Mouse (Mus musculus) MEL (cell line): ENCODE data around the gene Thbs3. TPM values are rescaled to one million over a fixed set of nuclear protein-coding genes. Genes with fewer than 3 reads are reported as not detected.

Source experiments
- DNase-seq: peaks from one replicate; pipeline ENCODE4 v3.0.0; 2011; ENCODE audit warnings: low read depth, low spot score
- H3K27ac ChIP-seq: 2 replicates; pipeline ENCODE4 v1.5.1; 2012; ENCODE audit warnings: low read depth, mild to moderate bottlenecking, control low read depth, low read length, moderate library complexity; ENCODE audit not compliant: control insufficient read depth
- H3K27me3 ChIP-seq, 2 experiments: fragments of 150-350 bp in 1 of 2; sonication (generic) in 1 of 2; 2 replicates each; pipeline ENCODE4 v1.6.1; 2012; ENCODE audit warnings: low read length in 2 of 2, mild to moderate bottlenecking in 2 of 2, improper control_type of control experiment in 1 of 2, moderate library complexity in 1 of 2; ENCODE audit not compliant: insufficient read depth in 2 of 2, control insufficient read depth in 1 of 2
- H3K36me3 ChIP-seq, 2 experiments: 2 replicates each; pipeline ENCODE4 v1.6.1; 2012 to 2014; ENCODE audit warnings: low read length in 2 of 2, improper control_type of control experiment in 1 of 2, inconsistent platforms in 1 of 2, mild to moderate bottlenecking in 1 of 2; ENCODE audit not compliant: insufficient read depth in 2 of 2, control insufficient read depth in 1 of 2
- H3K4me1 ChIP-seq, 2 experiments: fragments of 150-350 bp in 1 of 2; sonication (generic) in 1 of 2; 2 replicates each; pipeline ENCODE4 v1.6.1; 2012; ENCODE audit warnings: low read length in 2 of 2, improper control_type of control experiment in 1 of 2, mild to moderate bottlenecking in 1 of 2; ENCODE audit not compliant: insufficient read depth in 2 of 2, control insufficient read depth in 1 of 2
- H3K4me3 ChIP-seq, 2 experiments: fragments of 150-350 bp in 1 of 2; sonication (generic) in 1 of 2; 2 replicates each; pipeline ENCODE4 v1.5.1; 2012; ENCODE audit warnings: low read depth in 2 of 2, low read length in 2 of 2, mild to moderate bottlenecking in 2 of 2, moderate library complexity in 2 of 2, control low read depth in 1 of 2, improper control_type of control experiment in 1 of 2; ENCODE audit not compliant: control insufficient read depth in 1 of 2, insufficient read depth in 1 of 2
- H3K79me2 ChIP-seq: 2 replicates; pipeline ENCODE4 v1.6.1; 2012; ENCODE audit warnings: mild to moderate bottlenecking, low read length, moderate library complexity; ENCODE audit not compliant: control insufficient read depth, poor library complexity, insufficient read depth
- H3K9ac ChIP-seq: 2 replicates; pipeline ENCODE4 v1.6.1; 2012; ENCODE audit warnings: low read depth, mild to moderate bottlenecking, control low read depth, low read length, moderate library complexity; ENCODE audit not compliant: control insufficient read depth, poor library complexity, severe bottlenecking
- H3K9me3 ChIP-seq: fragments of 150-350 bp; sonication (generic); replicated peaks from 2 replicates; pipeline ENCODE4 v1.6.1; 2012; ENCODE audit warnings: mild to moderate bottlenecking, low read length, improper control_type of control experiment, moderate library complexity; ENCODE audit not compliant: insufficient read depth
- CTCF ChIP-seq, 3 experiments: IDR thresholded peaks in 2 of 3; conservative IDR thresholded peaks in 1 of 3; 2 replicates each; pipeline ENCODE4 v1.5.1; 2011 to 2012; ENCODE audit warnings: low read length in 3 of 3, low read depth in 2 of 3, mild to moderate bottlenecking in 2 of 3, improper control_type of control experiment in 1 of 3, inconsistent platforms in 1 of 3, mixed read lengths in 1 of 3, moderate library complexity in 1 of 3; ENCODE audit not compliant: control insufficient read depth in 1 of 3, insufficient read depth in 1 of 3, poor library complexity in 1 of 3, severe bottlenecking in 1 of 3
- E2F4 ChIP-seq: IDR thresholded peaks from 2 replicates; pipeline ENCODE4 v1.6.1; 2011; ENCODE audit warnings: low read depth, low read length, improper control_type of control experiment, borderline replicate concordance
- EP300 ChIP-seq, 2 experiments: IDR thresholded peaks; 2 replicates each; pipeline ENCODE4 v1.6.1; 2011; ENCODE audit warnings: improper control_type of control experiment in 2 of 2, low read length in 2 of 2, low read depth in 1 of 2, mild to moderate bottlenecking in 1 of 2
- ETS1 ChIP-seq: IDR thresholded peaks from 2 replicates; pipeline ENCODE4 v1.6.1; 2012; ENCODE audit warnings: low read depth, mild to moderate bottlenecking, inconsistent platforms, low read length, improper control_type of control experiment, moderate library complexity
- GABPA ChIP-seq: IDR thresholded peaks from 2 replicates; pipeline ENCODE4 v1.6.1; 2012; ENCODE audit warnings: low read depth, mild to moderate bottlenecking, inconsistent platforms, low read length, improper control_type of control experiment, moderate library complexity
- MAZ ChIP-seq: IDR thresholded peaks from 2 replicates; pipeline ENCODE4 v1.6.1; 2012; ENCODE audit warnings: low read depth, mild to moderate bottlenecking, inconsistent platforms, low read length, improper control_type of control experiment
- MXI1 ChIP-seq: IDR thresholded peaks from 2 replicates; pipeline ENCODE4 v1.6.1; 2011; ENCODE audit warnings: mild to moderate bottlenecking, low read depth, low read length, improper control_type of control experiment
- NRF1 ChIP-seq: IDR thresholded peaks from 2 replicates; pipeline ENCODE4 v1.6.1; 2014; ENCODE audit warnings: low read depth, mild to moderate bottlenecking, inconsistent platforms, low read length, improper control_type of control experiment, moderate library complexity; ENCODE audit not compliant: poor library complexity, insufficient read depth, severe bottlenecking
- POLR2A ChIP-seq, 2 experiments: IDR thresholded peaks; 2 replicates each; pipeline ENCODE4 v1.6.1; 2011 to 2012; ENCODE audit warnings: low read length in 2 of 2, mild to moderate bottlenecking in 2 of 2, control low read depth in 1 of 2, improper control_type of control experiment in 1 of 2, low read depth in 1 of 2, moderate library complexity in 1 of 2; ENCODE audit not compliant: control insufficient read depth in 1 of 2, insufficient read depth in 1 of 2, poor library complexity in 1 of 2
- POLR2AphosphoS2 ChIP-seq: IDR thresholded peaks from 2 replicates; pipeline ENCODE4 v1.6.1; 2011; ENCODE audit warnings: low read length, improper control_type of control experiment
- RAD21 ChIP-seq: IDR thresholded peaks from 2 replicates; pipeline ENCODE4 v1.6.1; 2011; ENCODE audit warnings: mild to moderate bottlenecking, low read depth, low read length, improper control_type of control experiment
- SMC3 ChIP-seq: IDR thresholded peaks from 2 replicates; pipeline ENCODE4 v1.6.1; 2011; ENCODE audit warnings: low read depth, low read length, improper control_type of control experiment
- TAL1 ChIP-seq: IDR thresholded peaks from 2 replicates; pipeline ENCODE4 v1.6.1; 2012; ENCODE audit warnings: mild to moderate bottlenecking, inconsistent platforms, low read length, moderate library complexity, mixed read lengths
- TBP ChIP-seq: IDR thresholded peaks from 2 replicates; pipeline ENCODE4 v1.8.0; 2011; ENCODE audit warnings: low read depth, low read length, improper control_type of control experiment
- TCF12 ChIP-seq: IDR thresholded peaks from 2 replicates; pipeline ENCODE4 v1.6.1; 2014; ENCODE audit warnings: low read depth, mild to moderate bottlenecking, inconsistent platforms, low read length, improper control_type of control experiment, moderate library complexity
- UBTF ChIP-seq: IDR thresholded peaks from 2 replicates; pipeline ENCODE4 v1.6.1; 2012; ENCODE audit warnings: low read depth, mild to moderate bottlenecking, inconsistent platforms, low read length, improper control_type of control experiment, moderate library complexity, borderline replicate concordance; ENCODE audit not compliant: insufficient read depth
- USF2 ChIP-seq, 2 experiments: IDR thresholded peaks; 2 replicates each; pipeline ENCODE4 v1.6.1; 2011 to 2012; ENCODE audit warnings: improper control_type of control experiment in 2 of 2, low read length in 2 of 2, borderline replicate concordance in 1 of 2, inconsistent platforms in 1 of 2, low read depth in 1 of 2, mild to moderate bottlenecking in 1 of 2; ENCODE audit not compliant: insufficient read depth in 1 of 2
- ZC3H11A ChIP-seq: IDR thresholded peaks from 2 replicates; pipeline ENCODE4 v1.6.1; 2012; ENCODE audit warnings: low read depth, mild to moderate bottlenecking, inconsistent platforms, low read length, improper control_type of control experiment
- ZKSCAN1 ChIP-seq: IDR thresholded peaks from 2 replicates; pipeline ENCODE4 v1.6.1; 2012; ENCODE audit warnings: low read depth, mild to moderate bottlenecking, inconsistent platforms, low read length, improper control_type of control experiment, moderate library complexity
- ZMIZ1 ChIP-seq: IDR thresholded peaks from 2 replicates; pipeline ENCODE4 v1.6.1; 2012; ENCODE audit warnings: low read depth, mild to moderate bottlenecking, inconsistent platforms, low read length, improper control_type of control experiment, moderate library complexity
- polyA plus RNA-seq, 2 experiments: library from polyadenylated mRNA; stranded (reverse) in 1 of 2; unstranded in 1 of 2; fragments of >175 nt in 1 of 2; fragments of >200 nt in 1 of 2; gene quantifications; 2 replicates each; pipeline versions ENCODE4 v1.2.1 to v1.2.4; 2012; ENCODE audit warnings: low replicate concordance in 2 of 2, low read depth in 1 of 2; ENCODE audit not compliant: insufficient read length in 2 of 2, insufficient read depth in 1 of 2, missing spikeins in 1 of 2
- total RNA-seq: library from RNA; depleted of rRNA; stranded (reverse); fragments of 300-350 nt; gene quantifications from 2 replicates; pipeline ENCODE4 v1.2.3, GENCODE M21; 2012

Thbs3 gene
- total and polyA plus RNA-seq, 3 experiments, result 1.8 to 4.9 TPM; not detected in 1

DNA sequence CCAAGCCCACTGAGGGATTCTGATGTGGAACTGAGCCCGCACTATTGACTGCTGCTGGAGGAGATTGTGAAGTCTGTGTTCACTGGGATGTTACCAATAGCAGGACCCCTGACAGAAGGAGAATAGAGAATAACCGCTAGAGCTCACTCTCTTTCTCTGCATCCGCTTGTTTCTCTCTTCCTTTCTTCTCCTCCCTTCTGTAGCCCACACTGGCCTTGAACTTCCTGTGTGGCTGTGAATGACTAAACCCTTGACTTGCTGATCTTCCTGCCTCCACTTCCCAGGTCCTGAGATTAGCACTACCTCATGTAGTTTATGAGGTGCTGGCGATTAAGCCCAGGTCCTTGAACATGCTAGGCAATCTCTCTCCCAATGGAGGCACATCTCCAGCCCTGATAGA lies 32.5 kb downstream of the Thbs3 start:
- H3K27ac ChIP-seq, result peak overlapping the region; percentile 98
- H3K9ac ChIP-seq, result peak overlapping the region; percentile 99
- DNase-seq, result peak; percentile 39
- peaks cover 7 to 25% of the 10 kb centered on the region in 2 experiments; a peak in 3 of 4 replicates for H3K36me3 ChIP-seq
- TF ChIP-seq POLR2A (IDR thresholded peaks at IDR 0.05; ENCODE audit: control insufficient read depth in 1 of 2, insufficient read depth in 1 of 2, low read depth in 1 of 2, low read length in 2 of 2, poor library complexity in 1 of 2), result peak in 1 of 2 experiments; percentile 16; a peak in 1 of 4 replicates
- no peak for TF ChIP-seq TCF12
- H3K4me1 ChIP-seq, result peaks cover 17 to 28% of the 10 kb centered on the region in 2 experiments; a peak in 3 of 4 replicates
- no peaks in the 10 kb centered on the region for H3K9me3 ChIP-seq
- peaks cover 17% of the 10 kb centered on the region for H3K79me2 ChIP-seq
- no peaks in the 10 kb centered on the region; a peak in 1 of 4 replicates for H3K27me3 ChIP-seq
- peak overlapping the region; percentile 72 to 84 for H3K4me3 ChIP-seq

GRCm38 (mm10) chr3:89250435-89251040 lies 35.6 kb downstream of the Thbs3 start:
- TF ChIP-seq CTCF (IDR thresholded peaks at IDR 0.05 in 2 of 3, conservative IDR thresholded peaks at IDR 0.05 in 1 of 3; ENCODE audit: control insufficient read depth in 1 of 3, insufficient read depth in 1 of 3, low read depth in 2 of 3, low read length in 3 of 3, poor library complexity in 1 of 3, severe bottlenecking in 1 of 3), result peak; percentile 71 to 85 (median 85)
- TF ChIP-seq ETS1, result no peak
- peak; percentile 39 to 50; a peak in 2 of 4 replicates for TF ChIP-seq POLR2A (IDR thresholded peaks at IDR 0.05; ENCODE audit: control insufficient read depth in 1 of 2, insufficient read depth in 1 of 2, low read depth in 1 of 2, low read length in 2 of 2, poor library complexity in 1 of 2)
- TF ChIP-seq ZC3H11A, result peak; percentile 44; the same call in 1 of the 2 replicates
- TF ChIP-seq RAD21, result peak; percentile 70
- peak; percentile 46 for TF ChIP-seq SMC3
- 0 out of 2 replicates have a peak, but pooled peaks have one; percentile 15 for TF ChIP-seq ZMIZ1
- no peak for TF ChIP-seq UBTF
- peak; percentile 100 for TF ChIP-seq POLR2AphosphoS2
- H3K27ac ChIP-seq, result peak overlapping the region; percentile 11; the same call in 1 of the 2 replicates
- peaks cover 13% of the 10 kb centered on the region for H3K79me2 ChIP-seq
- peak overlapping the region; percentile 15 for H3K9ac ChIP-seq
- H3K36me3 ChIP-seq, result peaks cover 7 to 31% of the 10 kb centered on the region in 2 experiments; a peak in 3 of 4 replicates
- H3K9me3 ChIP-seq, result no peaks in the 10 kb centered on the region
- peaks cover 15 to 34% of the 10 kb centered on the region in 2 experiments; a peak in 3 of 4 replicates for H3K4me1 ChIP-seq
- peaks cover 0 to 4% of the 10 kb centered on the region in 2 experiments; a peak in 3 of 4 replicates for H3K27me3 ChIP-seq
- no peak overlapping the region for H3K4me3 ChIP-seq
- DNase-seq, result peak; percentile 76

GRCm38 (mm10) chr3:89251365-89251895 lies 36.5 kb downstream of the Thbs3 start:
- Histone ChIP-seq H3K4me1 (peaks cover 15 to 31% of the 10 kb centered on the region in 2 experiments; a peak in 3 of 4 replicates), H3K9me3 (no peaks in the 10 kb centered on the region), H3K9ac (peak overlapping the region; percentile 3; the same call in 1 of the 2 replicates), H3K79me2 (peaks cover 11% of the 10 kb centered on the region), H3K36me3 (peaks cover 7 to 31% of the 10 kb centered on the region in 2 experiments; a peak in 3 of 4 replicates), H3K4me3 (no peak overlapping the region), H3K27ac (no peak overlapping the region), H3K27me3 (peaks cover 0 to 4% of the 10 kb centered on the region in 2 experiments; a peak in 3 of 4 replicates)
- peak; percentile 68 for DNase-seq
- peak in 2 of 3 experiments; percentile 4 to 13; a peak in 2 of 6 replicates for TF ChIP-seq CTCF (IDR thresholded peaks at IDR 0.05 in 2 of 3, conservative IDR thresholded peaks at IDR 0.05 in 1 of 3; ENCODE audit: control insufficient read depth in 1 of 3, insufficient read depth in 1 of 3, low read depth in 2 of 3, low read length in 3 of 3, poor library complexity in 1 of 3, severe bottlenecking in 1 of 3)
- TF ChIP-seq POLR2A (IDR thresholded peaks at IDR 0.05; ENCODE audit: control insufficient read depth in 1 of 2, insufficient read depth in 1 of 2, low read depth in 1 of 2, low read length in 2 of 2, poor library complexity in 1 of 2), result no peak
- peak; percentile 95 for TF ChIP-seq MXI1
- no peak for TF ChIP-seq E2F4
- no peak for TF ChIP-seq TAL1
- no peak for TF ChIP-seq USF2 (IDR thresholded peaks at IDR 0.05; ENCODE audit: borderline replicate concordance in 1 of 2, insufficient read depth in 1 of 2, low read depth in 1 of 2, low read length in 2 of 2)
- TF ChIP-seq ZKSCAN1, result no peak
- no peak for TF ChIP-seq NRF1
- no peak for TF ChIP-seq GABPA
- TF ChIP-seq ZC3H11A, result no peak
- peak; percentile 47 for TF ChIP-seq ETS1
- TF ChIP-seq MAZ, result no peak
- peak; percentile 15 to 50; a peak in 2 of 4 replicates for TF ChIP-seq EP300 (IDR thresholded peaks at IDR 0.05; ENCODE audit: low read depth in 1 of 2, low read length in 2 of 2)
- TF ChIP-seq TBP, result no peak
- TF ChIP-seq RAD21, result no peak
